Mouse (Mus musculus): ENCODE data around the gene Sptbn1.

Sptbn1 gene

GRCm38 (mm10) chr11:30113631-30114030, 154.3 kb downstream of the Sptbn1 start:
- DNase-seq: no peak

GRCm38 (mm10) chr11:30110634-30111033, 157.3 kb downstream of the Sptbn1 start:
- DNase-seq: no peak

- no peak for DNase-seq
Observed at GRCm38 (mm10) chr11:30104177-30104576, 163.8 kb downstream of the Sptbn1 start.

GRCm38 (mm10) chr11:30102594-30102993, 165.4 kb downstream of the Sptbn1 start:
- no peak for DNase-seq

- DNase-seq: no peak
Observed at GRCm38 (mm10) chr11:30101796-30102195, 166.2 kb downstream of the Sptbn1 start.

- DNase-seq: no peak
Observed at GRCm38 (mm10) chr11:30101162-30101561, 166.8 kb downstream of the Sptbn1 start.

- no peak for DNase-seq
Observed at GRCm38 (mm10) chr11:30099916-30100315, 168.1 kb downstream of the Sptbn1 start.

GRCm38 (mm10) chr11:30095212-30095773, 172.7 kb downstream of the Sptbn1 start:
- no peak for DNase-seq

GRCm38 (mm10) chr11:30091892-30092291, 176.1 kb downstream of the Sptbn1 start:
- DNase-seq: no peak

- DNase-seq: no peak
Observed at GRCm38 (mm10) chr11:30085114-30085513, 182.9 kb downstream of the Sptbn1 start.

- DNase-seq: no peak
Observed at GRCm38 (mm10) chr11:30057299-30057698, 210.7 kb downstream of the Sptbn1 start.
